In genomic region chr4:116403884-116404283, GRCm38 (mm10) we compare ENCODE assay signal across 7 mouse cellular contexts.
DNase-seq lines count a peak whose midpoint lies in the region; ATAC-seq lines count a peak whose summit lies in the region.

No protein-coding gene starts in this region.

- H3K27me3 ChIP-seq in heart, embryonic 12.5 days (replicated peaks), result no peaks in the 10 kb centered on the region

- H3K9me3 ChIP-seq in heart, embryonic 12.5 days (replicated peaks), result no peaks in the 10 kb centered on the region

- 70% methylated on average over 2 of the region's 2 CpGs for WGBS in heart, embryonic 12.5 days

- intact Hi-C loops in heart, postnatal 10 days (cut with DNase I), result loop anchor here (2.0 kb wide), 1 partner anchor 61 kb away; no protein-coding TSS in a partner anchor

- H3K27ac ChIP-seq in heart, embryonic 12.5 days (ENCODE audit: poor library complexity, severe bottlenecking), result no peak overlapping the region

- no peak overlapping the region for H3K4me3 ChIP-seq in heart, embryonic 12.5 days

- H3K4me1 ChIP-seq in heart, embryonic 12.5 days (replicated peaks), result peaks cover 10% of the 10 kb centered on the region

- no peak overlapping the region for H3K9ac ChIP-seq in heart, embryonic 12.5 days

- no peak overlapping the region for H3K4me2 ChIP-seq in heart, embryonic 12.5 days

- DNase-seq in heart, postnatal 10 days, result peak; percentile 28 to 40
- DNase-seq in retina, postnatal 1 day, result peak; percentile 11
- no peak for DNase-seq in retina, embryonic 14.5 days (ENCODE audit: low spot score)
- DNase-seq in layer of hippocampus, postnatal 10 days (ENCODE audit: low spot score in 2 of 2), result peak; percentile 10 to 37
- DNase-seq in spleen, adult 12 weeks (ENCODE audit: low spot score), result no peak

- no peaks in the 10 kb centered on the region for H3K36me3 ChIP-seq in heart, embryonic 12.5 days

- no peak for ATAC-seq in heart, embryonic 12.5 days (ENCODE audit: insufficient number of reproducible peaks, low FRiP score)
- no peak for ATAC-seq in megakaryocyte, adult 5-6 weeks (ENCODE audit: poor library complexity, severe bottlenecking)

Comparison
In these comparisons a context has a peak if more than half of its experiments do, and no peak if none do; other contexts are left out.
1. DNase-seq: peak in heart, postnatal 10 days (2 of 2), retina, postnatal 1 day (single experiment) and layer of hippocampus, postnatal 10 days (2 of 2); none in retina, embryonic 14.5 days (single experiment) and spleen, adult 12 weeks (single experiment).